Mouse (Mus musculus): ENCODE results near the gene Unc119b.
"Not testable (repeated sequence)": the region's sequence is repeated elsewhere in the genome, so short reads cannot be mapped to it uniquely, and the experiment has no call there.

Gene Unc119b

GRCm38 (mm10) chr5:115133358-115134066 lies 1.3 kb downstream of the Unc119b start:
- no peak for DNase-seq (ENCODE audit: low spot score)

- no peak for DNase-seq (ENCODE audit: low spot score)
These were observed 2.3 kb downstream of the Unc119b start for GRCm38 (mm10) chr5:115132465-115132864.

GRCm38 (mm10) chr5:115129328-115129727 lies 5.4 kb downstream of the Unc119b start:
- no peak for DNase-seq (ENCODE audit: low spot score)

- no peak for DNase-seq (ENCODE audit: low spot score)
These were observed 7.2 kb downstream of the Unc119b start for GRCm38 (mm10) chr5:115127421-115128179.

- no peak for DNase-seq (ENCODE audit: low spot score)
These were observed 8.0 kb downstream of the Unc119b start for GRCm38 (mm10) chr5:115126578-115127312.

- DNase-seq (ENCODE audit: low spot score): peak; percentile 88
These were observed 9.4 kb downstream of the Unc119b start for GRCm38 (mm10) chr5:115125211-115125871.

- no peak for DNase-seq (ENCODE audit: low spot score)
These were observed 10.1 kb downstream of the Unc119b start for GRCm38 (mm10) chr5:115124690-115125089.

GRCm38 (mm10) chr5:115120978-115121377 lies 13.8 kb downstream of the Unc119b start:
- no peak for DNase-seq (ENCODE audit: low spot score)

GRCm38 (mm10) chr5:115118961-115119570 lies 15.7 kb downstream of the Unc119b start, which contains the start of gene Acads:
Acads (minus strand) TSS chr5:115119346.
- DNase-seq (ENCODE audit: low spot score): peak; percentile 90

- no peak for DNase-seq (ENCODE audit: low spot score)
These were observed 17.3 kb downstream of the Unc119b start for GRCm38 (mm10) chr5:115117467-115117866.

GRCm38 (mm10) chr5:115116426-115116825 lies 18.3 kb downstream of the Unc119b start:
- no peak for DNase-seq (ENCODE audit: low spot score)

- DNase-seq (ENCODE audit: low spot score): no peak
These were observed 20.3 kb downstream of the Unc119b start for GRCm38 (mm10) chr5:115114501-115114900.

- no peak for DNase-seq (ENCODE audit: low spot score)
These were observed 21.5 kb downstream of the Unc119b start for GRCm38 (mm10) chr5:115113244-115113643.

GRCm38 (mm10) chr5:115111156-115111555 lies 23.6 kb downstream of the Unc119b start:
- peak; percentile 70 for DNase-seq (ENCODE audit: low spot score)

GRCm38 (mm10) chr5:115103253-115103652 lies 31.5 kb downstream of the Unc119b start:
- DNase-seq (ENCODE audit: low spot score): not testable (repeated sequence)

- no peak for DNase-seq (ENCODE audit: low spot score)
These were observed 32.5 kb downstream of the Unc119b start for GRCm38 (mm10) chr5:115102231-115102630.

- no peak for DNase-seq (ENCODE audit: low spot score)
These were observed 34.3 kb downstream of the Unc119b start for GRCm38 (mm10) chr5:115100473-115100872.

GRCm38 (mm10) chr5:115099991-115100390 lies 34.8 kb downstream of the Unc119b start:
- no peak for DNase-seq (ENCODE audit: low spot score)

GRCm38 (mm10) chr5:115099530-115099929 lies 35.2 kb downstream of the Unc119b start:
- no peak for DNase-seq (ENCODE audit: low spot score)

- DNase-seq (ENCODE audit: low spot score): no peak
These were observed 36.6 kb downstream of the Unc119b start, which contains the start of gene Gm10401 for GRCm38 (mm10) chr5:115098195-115098594. Gm10401 (minus strand) TSS chr5:115098295.

- no peak for DNase-seq (ENCODE audit: low spot score)
These were observed 43.0 kb downstream of the Unc119b start for GRCm38 (mm10) chr5:115091776-115092175.

Data from testis, postnatal 10 days (tissue).